Comparison of ENCODE assay signal across 30 mouse cellular contexts in the genomic region with DNA sequence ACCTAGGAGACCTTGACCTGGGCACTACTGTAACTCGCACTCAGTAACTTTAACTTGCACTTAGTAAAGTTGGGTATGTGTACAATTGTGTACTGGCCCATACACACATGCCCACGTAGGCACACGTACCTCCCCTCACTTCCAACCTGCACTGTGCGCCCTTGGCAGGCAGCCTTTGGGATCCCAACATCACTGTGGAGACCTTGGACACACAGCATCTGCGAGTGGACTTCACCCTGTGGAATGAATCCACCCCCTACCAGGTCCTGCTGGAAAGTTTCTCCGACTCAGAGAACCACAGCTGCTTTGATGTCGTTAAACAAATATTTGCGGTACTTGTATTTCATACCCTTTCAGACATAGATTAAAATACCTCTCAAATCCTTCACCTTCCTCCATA. TPM values are rescaled to one million over a fixed set of nuclear protein-coding genes. Genes with fewer than 3 reads are reported as not detected.
DNase-seq lines count a peak whose midpoint lies in the region; ATAC-seq and TF ChIP-seq lines count a peak whose summit lies in the region.
"Had no signal": no experiment of that assay in that cellular context is flagged by ENCODE, and none has a peak within 500 bp of the region (broad histone marks: within the 10 kb centered on the region; RNA-seq: fewer than 3 reads in every experiment).

No protein-coding gene starts in this region.

- no peak overlapping the region for H3K9ac ChIP-seq in kidney, embryonic 14.5 days (ENCODE audit: low read depth, low read length)
- H3K9ac ChIP-seq in lung, postnatal 0 days (replicated peaks; ENCODE audit: low read depth), result no peak overlapping the region
- no peak overlapping the region for H3K9ac ChIP-seq in liver, postnatal 0 days (replicated peaks)
- H3K9ac ChIP-seq: forebrain, postnatal 0 days; heart, embryonic 13.5 days; limb, embryonic 15.5 days; neural tube, embryonic 12.5 days had no signal

- 69% methylated on average over 8 of the region's 8 CpGs for WGBS in kidney, embryonic 14.5 days
- 52% methylated on average over 8 of the region's 8 CpGs for WGBS in lung, postnatal 0 days
- WGBS in liver, postnatal 0 days (ENCODE audit: insufficient replicate concordance), result 71% methylated on average over 8 of the region's 8 CpGs

- ATAC-seq in kidney, embryonic 14.5 days (ENCODE audit: low FRiP score, low TSS enrichment), result no peak
- ATAC-seq in lung, postnatal 0 days, result peak; percentile 12; the same call in 1 of the 2 replicates
- peak; percentile 77 for ATAC-seq in liver, postnatal 0 days
- ATAC-seq: forebrain, postnatal 0 days; Patski had no signal

- no peaks in the 10 kb centered on the region for H3K4me1 ChIP-seq in kidney, embryonic 14.5 days (ENCODE audit: control insufficient read depth, insufficient read depth, low read length)
- H3K4me1 ChIP-seq in lung, postnatal 0 days (ENCODE audit: insufficient read depth, low read depth, low read length), result no peaks in the 10 kb centered on the region
- peaks cover 40% of the 10 kb centered on the region for H3K4me1 ChIP-seq in liver, postnatal 0 days (ENCODE audit: insufficient read depth)

- H3K36me3 ChIP-seq in kidney, embryonic 14.5 days (ENCODE audit: control insufficient read depth, insufficient read depth, low read length), result no peaks in the 10 kb centered on the region
- H3K36me3 ChIP-seq in lung, postnatal 0 days (ENCODE audit: insufficient read depth, low read length), result peaks cover 10% of the 10 kb centered on the region; the same call in 1 of the 2 replicates
- H3K36me3 ChIP-seq in liver, postnatal 0 days (replicated peaks; ENCODE audit: insufficient read depth, low read length), result peaks cover 62% of the 10 kb centered on the region
- H3K36me3 ChIP-seq: embryonic facial prominence, embryonic 10.5 days; forebrain, embryonic 10.5 days; limb, embryonic 15.5 days had no signal

- no peak for TF ChIP-seq EP300 in lung, postnatal 0 days (IDR thresholded peaks at IDR 0.05)
- TF ChIP-seq EP300 in liver, postnatal 0 days (IDR thresholded peaks at IDR 0.05; ENCODE audit: low read depth), result no peak; the same call in 1 of the 2 replicates

- peak; percentile 56 to 60 for DNase-seq in kidney, adult 8-10 months
- peak; percentile 21 for DNase-seq in lung, postnatal 0 days (ENCODE audit: low spot score)
- DNase-seq in lung, postnatal 4 days, result no peak
- DNase-seq in liver, postnatal 0 days, result peak; percentile 57
- DNase-seq in ovary, adult 18-20 months (ENCODE audit: low spot score), result no peak
- DNase-seq in frontal cortex, postnatal 36 days (ENCODE audit: low spot score in 2 of 2), result no peak
- DNase-seq: adrenal gland, postnatal 36 days; B cell, adult 2 months; cerebellum, adult 9-10 months; forebrain, postnatal 0 days; gastrocnemius, postnatal 36 days; heart, adult 2 months; heart, postnatal 14 days; left cerebral cortex, postnatal 4 days; lung, postnatal 36 days; midbrain, embryonic 14.5 days; retina, postnatal 1 day; right cerebral cortex, postnatal 25 days; spleen, adult 18-20 months; thymus, adult 18-20 months; thymus, postnatal 36 days had no signal

- no peaks in the 10 kb centered on the region for H3K27me3 ChIP-seq in kidney, embryonic 14.5 days (ENCODE audit: control insufficient read depth, insufficient read depth, low read length)
- H3K27me3 ChIP-seq in lung, postnatal 0 days (replicated peaks; ENCODE audit: insufficient read depth, low read length), result no peaks in the 10 kb centered on the region
- H3K27me3 ChIP-seq in liver, postnatal 0 days (ENCODE audit: insufficient read depth, low read length), result no peaks in the 10 kb centered on the region
- H3K27me3 ChIP-seq: CH12.LX; limb, embryonic 15.5 days; neural tube, embryonic 12.5 days; Patski had no signal

- H3K4me3 ChIP-seq in kidney, embryonic 14.5 days (ENCODE audit: low read length), result no peak overlapping the region
- no peak overlapping the region for H3K4me3 ChIP-seq in lung, postnatal 0 days (ENCODE audit: low read depth, low read length)
- H3K4me3 ChIP-seq in liver, postnatal 0 days (ENCODE audit: low read depth, low read length), result no peak overlapping the region
- H3K4me3 ChIP-seq: embryonic facial prominence, embryonic 10.5 days; forebrain, embryonic 10.5 days; heart, adult 2 months; heart, embryonic 13.5 days; limb, embryonic 15.5 days; neural tube, embryonic 12.5 days had no signal

- no peaks in the 10 kb centered on the region for H3K9me3 ChIP-seq in kidney, embryonic 14.5 days (ENCODE audit: control insufficient read depth, low read length)
- no peaks in the 10 kb centered on the region for H3K9me3 ChIP-seq in lung, postnatal 0 days (ENCODE audit: low read length)
- H3K9me3 ChIP-seq in liver, postnatal 0 days (ENCODE audit: low read length), result no peaks in the 10 kb centered on the region
- H3K9me3 ChIP-seq: embryonic facial prominence, embryonic 10.5 days; forebrain, embryonic 10.5 days; G1E; heart, embryonic 13.5 days; limb, embryonic 15.5 days; neural tube, embryonic 12.5 days had no signal

- TF ChIP-seq CTCF in lung, postnatal 0 days (IDR thresholded peaks at IDR 0.05), result no peak
- TF ChIP-seq CTCF in liver, postnatal 0 days (IDR thresholded peaks at IDR 0.05; ENCODE audit: low read depth), result no peak

- no peak overlapping the region for H3K27ac ChIP-seq in kidney, embryonic 14.5 days (ENCODE audit: low read depth, low read length)
- H3K27ac ChIP-seq in lung, postnatal 0 days (ENCODE audit: low read length), result no peak overlapping the region
- H3K27ac ChIP-seq in liver, postnatal 0 days (ENCODE audit: low read depth), result peak overlapping the region; percentile 68
- H3K27ac ChIP-seq: embryonic facial prominence, embryonic 10.5 days; forebrain, embryonic 10.5 days; heart, adult 2 months; heart, embryonic 13.5 days; limb, embryonic 15.5 days; neural tube, embryonic 12.5 days had no signal

- no peak overlapping the region for H3K4me2 ChIP-seq in kidney, embryonic 14.5 days (replicated peaks; ENCODE audit: low read depth, low read length)
- H3K4me2 ChIP-seq in lung, postnatal 0 days (replicated peaks; ENCODE audit: low read depth, low read length), result no peak overlapping the region
- no peak overlapping the region for H3K4me2 ChIP-seq in liver, postnatal 0 days (ENCODE audit: low read depth, low read length)
- H3K4me2 ChIP-seq: heart, embryonic 13.5 days; limb, embryonic 15.5 days; neural tube, embryonic 12.5 days had no signal

RNA-seq across cellular contexts. Expression of a gene that starts 12.2 kb away (rescaled TPM):
- polyA plus RNA-seq in kidney, embryonic 14.5 days (2014; fragmentation: Nextera tagmentation; extraction: Ambion mirVana), result 2.3 and 2.4 TPM in 2 replicates
- polyA plus RNA-seq in lung, postnatal 0 days (2015; fragmentation: Nextera tagmentation; extraction: Ambion mirVana), result 9.5 and 10.5 TPM in 2 replicates
- polyA plus RNA-seq in liver, postnatal 0 days (2015; fragmentation: Nextera tagmentation; extraction: Ambion mirVana), result 9.4 and 10.6 TPM in 2 replicates

RNA-seq across cellular contexts. Expression of a gene that starts 18.3 kb away (rescaled TPM):
- polyA plus RNA-seq in kidney, embryonic 14.5 days (2014; fragmentation: Nextera tagmentation; extraction: Ambion mirVana), result 0.04 and 0.21 TPM in 2 replicates
- polyA plus RNA-seq in lung, postnatal 0 days (2015; fragmentation: Nextera tagmentation; extraction: Ambion mirVana), result 0.52 and 0.58 TPM in 2 replicates
- not detected in 2 replicates for polyA plus RNA-seq in liver, postnatal 0 days (2015; fragmentation: Nextera tagmentation; extraction: Ambion mirVana)
- polyA plus RNA-seq: G1E; heart, adult 2 months; limb, embryonic 15.5 days had no signal

RNA-seq across cellular contexts. Expression of a gene that starts 55.8 kb away (rescaled TPM):
- 13.7 and 15.2 TPM in 2 replicates for polyA plus RNA-seq in kidney, embryonic 14.5 days (2014; fragmentation: Nextera tagmentation; extraction: Ambion mirVana)
- 10.1 and 10.5 TPM in 2 replicates for polyA plus RNA-seq in lung, postnatal 0 days (2015; fragmentation: Nextera tagmentation; extraction: Ambion mirVana)
- 6.6 and 7.1 TPM in 2 replicates for polyA plus RNA-seq in liver, postnatal 0 days (2015; fragmentation: Nextera tagmentation; extraction: Ambion mirVana)

Comparison
In these comparisons a context has a peak if more than half of its experiments do, and no peak if none do; other contexts are left out.
1. DNase-seq: peak in kidney, adult 8-10 months (2 of 2), lung, postnatal 0 days (single experiment) and liver, postnatal 0 days (single experiment); none in lung, postnatal 4 days (0 of 2), ovary, adult 18-20 months (single experiment) and frontal cortex, postnatal 36 days (0 of 2).